Mouse (Mus musculus) liver, postnatal 0 days (tissue): ENCODE measurements at regions not wholly inside any gene's neighbourhood (a gene's known extent, or its start where the extent isn't known, plus 50 kb on each side); places are given as distances from the start of the nearest gene placed in this dataset.

Source experiments
- CTCF ChIP-seq: sonication (generic); IDR thresholded peaks from 2 replicates; pipeline ENCODE4 v1.5.1; 2016; ENCODE audit warnings: antibody characterized with exemption, low read depth
- EP300 ChIP-seq: IDR thresholded peaks from 2 replicates; pipeline ENCODE4 v1.6.1; 2016; ENCODE audit warnings: antibody characterized with exemption, low read depth, mild to moderate bottlenecking

GRCm38 (mm10) chr16:70016980-70017379 is 153.4 kb upstream of the Speer2 start:
- TF ChIP-seq EP300 (no peak), CTCF (no peak)
